Mouse (Mus musculus): Measurements from ENCODE around the gene Ano6.

Gene Ano6

DNA sequence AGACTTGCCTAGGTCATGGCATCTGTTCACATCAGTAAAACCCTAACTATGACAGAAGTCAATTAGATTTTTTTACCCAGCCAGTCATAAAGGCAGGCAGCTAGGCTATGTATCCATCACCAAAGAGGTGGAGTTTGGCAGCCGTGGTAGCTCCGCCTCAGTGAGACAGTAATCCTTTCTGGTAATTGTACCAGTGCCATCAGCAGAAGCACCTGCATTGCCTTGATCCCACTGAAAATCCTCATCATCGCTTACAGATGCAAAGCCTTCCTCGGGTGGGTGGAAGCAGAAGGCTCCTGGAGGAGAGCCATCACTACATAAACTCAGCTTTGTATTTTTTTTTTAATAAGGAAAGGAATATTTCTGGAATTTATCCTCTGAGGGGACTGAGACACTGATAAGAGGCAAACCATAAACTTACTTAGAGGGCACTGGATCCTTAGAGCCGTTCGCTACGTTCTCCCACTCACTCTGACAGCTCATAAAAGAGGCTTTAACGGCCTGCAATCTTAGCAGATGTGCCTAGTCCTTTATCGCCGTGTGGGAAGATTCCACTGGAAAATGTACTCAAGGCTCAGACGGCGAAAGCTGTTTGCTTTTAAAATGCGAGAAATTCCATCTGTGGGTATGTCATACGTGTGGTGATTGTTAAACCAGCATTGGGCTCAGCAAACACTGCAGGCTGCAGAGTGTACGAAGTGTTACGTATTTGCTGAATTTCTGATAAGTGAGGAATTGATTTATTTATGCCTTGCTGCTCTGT lies 140.6 kb downstream of the Ano6 start:
- DNase-seq (ENCODE audit: low read depth, low spot score), result no peak

GRCm38 (mm10) chr15:95932358-95932757 lies 141.7 kb downstream of the Ano6 start:
- no peak for DNase-seq (ENCODE audit: low read depth, low spot score)

- no peak for DNase-seq (ENCODE audit: low read depth, low spot score)
Measured at GRCm38 (mm10) chr15:95935141-95935540, 144.5 kb downstream of the Ano6 start.

- DNase-seq (ENCODE audit: low read depth, low spot score), result no peak
Measured at GRCm38 (mm10) chr15:95943470-95943869, 152.8 kb downstream of the Ano6 start.

GRCm38 (mm10) chr15:95944299-95944698 lies 153.7 kb downstream of the Ano6 start:
- no peak for DNase-seq (ENCODE audit: low read depth, low spot score)

DNA sequence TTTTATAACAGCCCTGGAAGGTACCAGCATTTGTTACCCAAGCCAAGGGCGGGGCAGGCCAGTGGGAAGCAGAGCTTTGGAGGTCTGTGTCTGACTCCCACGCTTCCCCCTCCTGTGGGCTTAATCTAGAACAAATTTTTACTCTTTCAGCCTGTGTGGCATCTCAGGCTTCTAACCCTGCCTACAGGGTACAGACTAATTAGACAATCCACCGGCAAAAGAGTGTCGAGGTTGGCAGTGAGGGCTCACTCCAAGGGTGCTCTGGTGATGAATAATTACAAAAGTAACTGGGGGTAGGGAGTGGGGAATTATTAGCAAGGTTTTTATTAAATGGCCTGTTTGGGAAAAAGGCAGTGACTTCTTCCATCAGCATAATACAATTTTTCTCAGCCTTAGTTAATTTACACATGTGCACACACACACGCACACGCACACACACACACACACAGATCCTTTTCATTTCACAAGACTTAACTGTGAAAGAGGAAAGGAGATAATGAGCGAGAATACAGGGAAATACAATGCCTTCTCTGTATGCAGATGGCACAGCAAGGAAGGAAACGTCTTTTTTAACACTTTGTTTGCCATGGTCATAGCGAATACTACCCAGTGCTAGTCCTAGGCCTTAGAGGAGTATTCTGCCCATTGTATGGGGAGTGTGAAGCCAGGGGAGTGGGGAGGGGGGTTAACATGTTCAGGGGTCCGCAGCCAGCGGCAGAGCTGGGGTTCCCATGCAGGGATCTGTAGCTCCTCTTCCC lies 155.5 kb downstream of the Ano6 start:
- DNase-seq (ENCODE audit: low read depth, low spot score), result no peak

DNA sequence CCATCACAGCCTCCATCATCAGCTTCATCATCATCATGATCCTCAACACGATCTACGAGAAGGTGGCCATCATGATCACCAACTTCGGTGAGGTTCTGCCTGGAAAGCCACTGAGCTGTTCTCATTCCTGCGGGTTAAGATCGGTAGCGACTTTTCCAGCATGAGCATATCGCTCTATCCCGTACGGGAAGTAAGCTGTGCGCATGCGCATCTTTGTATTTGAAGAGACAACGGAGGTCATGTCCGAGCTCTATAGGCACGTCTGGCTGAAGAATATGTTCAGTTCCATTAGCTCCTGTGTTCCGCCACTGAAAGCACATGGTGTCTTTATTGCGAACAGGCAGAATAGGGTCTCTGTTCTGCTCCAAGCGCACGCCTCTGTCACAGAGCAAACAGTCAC lies 157.8 kb downstream of the Ano6 start:
- no peak for DNase-seq (ENCODE audit: low read depth, low spot score)

- DNase-seq (ENCODE audit: low read depth, low spot score), result no peak
Measured at GRCm38 (mm10) chr15:95949336-95949735, 158.7 kb downstream of the Ano6 start.

DNA sequence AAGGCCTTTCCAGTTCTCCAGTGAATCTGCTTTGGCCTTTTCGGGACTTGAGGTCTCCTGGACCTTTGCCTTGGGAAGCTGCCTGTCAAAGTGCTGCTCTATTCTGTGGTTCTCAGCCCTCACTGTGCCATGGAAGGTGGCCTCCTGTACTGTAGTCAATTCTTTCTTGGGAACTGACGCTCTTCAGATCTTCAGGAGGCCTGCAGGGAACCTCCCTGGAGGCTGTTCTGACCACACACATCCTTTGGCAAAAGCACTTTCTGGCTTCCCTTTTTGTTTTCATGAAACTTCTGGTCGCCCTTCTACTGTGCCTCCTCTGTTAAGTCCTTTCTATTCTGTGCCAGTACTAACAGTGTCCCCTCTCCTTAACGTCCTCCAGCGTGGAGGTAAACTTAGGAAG lies 160.9 kb downstream of the Ano6 start:
- no peak for DNase-seq (ENCODE audit: low read depth, low spot score)

DNA sequence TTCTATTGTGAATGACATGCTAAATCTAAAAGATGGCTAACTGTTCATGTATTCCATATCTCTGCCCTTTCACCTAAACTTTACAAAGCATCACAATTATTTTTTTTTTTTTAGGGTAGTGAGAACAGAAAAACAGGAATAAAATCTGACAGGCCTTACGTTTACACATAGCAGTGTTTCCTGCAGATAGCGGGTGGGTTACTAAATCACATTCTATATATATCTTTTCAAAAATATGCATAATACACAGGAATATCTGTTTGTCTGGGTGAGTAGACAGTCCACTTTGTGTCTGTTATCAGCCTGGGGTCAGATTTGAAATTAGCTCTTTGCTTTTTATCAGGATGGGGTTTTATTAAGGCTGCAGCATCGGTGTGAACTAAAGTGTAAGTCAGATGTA lies 166.0 kb downstream of the Ano6 start:
- DNase-seq (ENCODE audit: low read depth, low spot score), result no peak

GRCm38 (mm10) chr15:95962411-95963123 lies 171.9 kb downstream of the Ano6 start:
- no peak for DNase-seq (ENCODE audit: low read depth, low spot score)

- DNase-seq (ENCODE audit: low read depth, low spot score), result no peak
Measured at GRCm38 (mm10) chr15:95963124-95963482, 172.5 kb downstream of the Ano6 start.

GRCm38 (mm10) chr15:95963533-95964250 lies 173.0 kb downstream of the Ano6 start:
- no peak for DNase-seq (ENCODE audit: low read depth, low spot score)

GRCm38 (mm10) chr15:95964251-95964561 lies 173.6 kb downstream of the Ano6 start:
- DNase-seq (ENCODE audit: low read depth, low spot score), result no peak

GRCm38 (mm10) chr15:95966979-95967378 lies 176.3 kb downstream of the Ano6 start:
- no peak for DNase-seq (ENCODE audit: low read depth, low spot score)

DNA sequence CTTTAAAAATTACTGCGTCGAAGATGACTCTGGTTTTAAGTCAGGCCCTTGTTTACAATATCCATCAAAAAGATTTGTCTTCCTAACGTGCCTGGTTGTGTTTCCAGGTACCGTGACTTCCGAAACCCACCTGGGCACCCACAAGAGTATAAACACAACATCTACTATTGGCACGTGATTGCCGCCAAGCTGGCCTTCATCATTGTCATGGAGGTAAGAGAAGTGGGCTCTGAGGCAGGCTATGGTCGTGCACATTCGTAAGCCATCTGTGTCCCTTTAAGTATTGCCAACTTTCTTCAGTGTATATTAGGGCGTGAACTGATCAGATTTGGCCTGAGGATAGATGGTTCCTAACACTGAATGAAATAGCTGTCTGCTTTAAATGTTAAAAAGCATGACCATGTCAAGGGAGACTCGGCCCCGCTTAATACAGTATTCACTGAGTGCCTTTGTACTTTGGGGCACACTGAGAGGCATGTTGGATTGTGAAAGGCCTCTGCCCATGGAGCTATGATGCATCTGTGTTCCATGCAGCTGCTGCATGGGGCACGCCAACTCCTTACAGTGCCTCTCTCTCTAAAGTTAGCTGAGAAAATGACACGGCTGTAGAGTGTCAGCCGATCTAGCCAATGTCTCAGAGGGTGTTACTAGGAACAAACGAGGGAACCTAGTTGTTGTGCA lies 177.0 kb downstream of the Ano6 start:
- no peak for DNase-seq (ENCODE audit: low read depth, low spot score)

DNA sequence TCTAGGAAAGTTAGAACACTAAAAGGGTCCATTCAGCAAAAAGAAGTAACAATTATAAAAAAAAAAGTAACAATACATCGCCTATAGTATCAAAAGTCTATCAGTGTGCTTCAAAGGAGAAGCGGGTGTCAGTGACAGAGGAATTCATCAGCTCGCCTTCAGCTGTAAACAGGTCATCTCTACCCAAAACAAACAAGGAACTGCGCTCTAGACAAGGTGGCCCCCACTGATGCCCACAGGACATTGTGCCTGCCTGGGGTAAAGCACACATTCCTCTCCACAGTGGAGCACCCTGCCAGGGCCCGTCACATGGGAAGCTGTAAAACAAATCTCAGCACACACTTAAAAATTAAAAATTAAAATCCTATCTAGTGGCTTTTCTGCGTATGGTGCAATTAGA lies 179.0 kb downstream of the Ano6 start:
- no peak for DNase-seq (ENCODE audit: low read depth, low spot score)

GRCm38 (mm10) chr15:95970176-95970575 lies 179.5 kb downstream of the Ano6 start:
- no peak for DNase-seq (ENCODE audit: low read depth, low spot score)

- no peak for DNase-seq (ENCODE audit: low read depth, low spot score)
Measured at GRCm38 (mm10) chr15:95970691-95971090, 180.0 kb downstream of the Ano6 start.

- no peak for DNase-seq (ENCODE audit: low read depth, low spot score)
Measured at GRCm38 (mm10) chr15:95971302-95971701, 180.7 kb downstream of the Ano6 start.

DNA sequence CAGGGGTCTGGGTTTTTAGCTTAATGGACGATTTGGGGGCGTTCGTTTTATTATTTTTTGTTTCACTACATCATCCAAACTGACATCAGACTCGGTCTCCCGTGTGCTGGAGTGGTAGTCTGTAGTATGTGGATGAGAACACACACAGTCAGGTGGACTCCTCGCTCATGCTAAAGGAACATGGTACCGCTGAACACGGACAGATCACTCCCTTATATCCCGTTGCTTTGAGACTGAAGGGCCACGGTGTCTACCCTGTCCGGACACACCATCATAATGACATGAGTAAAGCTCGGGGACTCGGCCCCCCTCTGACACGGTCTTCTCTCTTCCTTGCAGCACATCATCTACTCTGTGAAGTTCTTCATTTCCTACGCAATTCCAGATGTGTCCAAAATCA lies 181.5 kb downstream of the Ano6 start:
- no peak for DNase-seq (ENCODE audit: low read depth, low spot score)

DNA sequence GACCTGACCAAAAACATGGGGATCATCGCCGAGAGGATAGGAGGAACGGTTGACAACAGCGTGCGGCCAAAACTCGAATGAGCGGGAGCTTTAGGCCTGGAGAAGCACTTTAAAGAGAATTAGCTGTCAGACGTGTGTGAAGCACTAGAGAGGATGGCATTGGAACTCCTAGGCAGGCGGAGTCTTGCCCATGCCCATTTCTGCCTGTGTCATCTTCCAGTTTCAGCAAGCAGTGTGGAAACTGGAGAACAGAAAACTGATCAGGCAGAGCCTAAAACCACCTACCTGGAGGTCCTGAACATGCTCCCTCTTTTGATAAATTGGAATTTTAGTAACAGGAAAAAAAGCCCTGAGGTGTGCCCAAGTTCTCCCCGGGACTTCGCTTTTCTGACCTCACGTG lies 182.0 kb downstream of the Ano6 start:
- DNase-seq (ENCODE audit: low read depth, low spot score), result no peak
